Mouse (Mus musculus): ENCODE measurements around the gene Sh3kbp1. TPM values are rescaled to one million over a fixed set of nuclear protein-coding genes. Genes with fewer than 3 reads are reported as not detected.
A peak's percentile ranks its signal among the peaks of the same experiment; 100 is the strongest.

Sh3kbp1 gene
- total and polyA plus RNA-seq, 3 experiments = 45.4 to 85.8 (median 48.2) TPM

GRCm38 (mm10) chrX:159647564-159647963 lies 20.5 kb downstream of the Sh3kbp1 start:
- dilution Hi-C loops (cut with MboI; ENCODE audit: extremely low pct_ligation_motif_present, extremely low pct_unique_long_range_greater_than_20kb, low sequenced_read_pairs) (no loop called here), in situ Hi-C loops (cut with MboI; ENCODE audit: low pct_ligation_motif_present, low pct_unique_long_range_greater_than_20kb, low sequenced_read_pairs) (loop anchor here (25.0 kb wide), 1 partner anchor 115 kb away; no protein-coding TSS in a partner anchor)
- H3K4me2 ChIP-seq (ENCODE audit: insufficient read depth, low read depth, poor library complexity, severe bottlenecking) = no peak overlapping the region
- no peaks in the 10 kb centered on the region for H3K9me3 ChIP-seq (replicated peaks; ENCODE audit: low read length)
- DNase-seq (ENCODE audit: extremely low read depth) = no peak
- TF ChIP-seq UBTF (IDR thresholded peaks at IDR 0.05; ENCODE audit: low read depth, low read length) (no peak), MXI1 (IDR thresholded peaks at IDR 0.05; ENCODE audit: low read depth, low read length) (no peak), NELFE (IDR thresholded peaks at IDR 0.05; ENCODE audit: low read depth, low read length) (no peak), ZKSCAN1 (IDR thresholded peaks at IDR 0.05; ENCODE audit: borderline replicate concordance, low read depth, low read length) (no peak), MAX (IDR thresholded peaks at IDR 0.05; ENCODE audit: low read length) (no peak), USF1 (IDR thresholded peaks at IDR 0.05; ENCODE audit: low read depth, low read length) (no peak), MAFK (IDR thresholded peaks at IDR 0.05; ENCODE audit: insufficient replicate concordance, low read length) (no peak), NRF1 (IDR thresholded peaks at IDR 0.05; ENCODE audit: low read depth, low read length) (no peak), ZC3H11A (IDR thresholded peaks at IDR 0.05; ENCODE audit: low read depth, low read length) (no peak), POLR2AphosphoS2 (IDR thresholded peaks at IDR 0.05; ENCODE audit: low read depth, low read length) (no peak), MEF2A (IDR thresholded peaks at IDR 0.05; ENCODE audit: borderline replicate concordance, low read depth, low read length) (no peak)
- peaks cover 2% of the 10 kb centered on the region in 2 experiments for H3K36me3 ChIP-seq (replicated peaks in 1 of 2; ENCODE audit: control insufficient read depth in 1 of 2, insufficient read depth in 1 of 2, low read length in 1 of 2)
- H3K4me1 ChIP-seq (ENCODE audit: control insufficient read depth in 1 of 2, insufficient read depth in 2 of 2) = peaks cover 6 to 36% of the 10 kb centered on the region in 2 experiments; a peak in 3 of 4 replicates
- no peak overlapping the region for H3K9ac ChIP-seq (ENCODE audit: insufficient read depth, low read depth)
- H3K27ac ChIP-seq (ENCODE audit: insufficient read depth, low read depth) = no peak overlapping the region
- peaks cover 3% of the 10 kb centered on the region; the same call in 1 of the 2 replicates for H3K79me2 ChIP-seq (replicated peaks; ENCODE audit: control insufficient read depth, extremely low read depth, insufficient read depth, poor library complexity, severe bottlenecking)
- H3K4me3 ChIP-seq (replicated peaks in 1 of 3; ENCODE audit: low read depth in 2 of 3, low read length in 2 of 3, poor library complexity in 1 of 3) = no peak overlapping the region
- H3K27me3 ChIP-seq (replicated peaks) = no peaks in the 10 kb centered on the region

- H3K27ac ChIP-seq (ENCODE audit: insufficient read depth, low read depth) = peak overlapping the region; percentile 20; the same call in 1 of the 2 replicates
- no peak overlapping the region for H3K4me3 ChIP-seq (replicated peaks in 1 of 3; ENCODE audit: low read depth in 2 of 3, low read length in 2 of 3, poor library complexity in 1 of 3)
- no peaks in the 10 kb centered on the region for H3K9me3 ChIP-seq (replicated peaks; ENCODE audit: low read length)
- peaks cover 10% of the 10 kb centered on the region for H3K79me2 ChIP-seq (replicated peaks; ENCODE audit: control insufficient read depth, extremely low read depth, insufficient read depth, poor library complexity, severe bottlenecking)
- dilution Hi-C loops (cut with MboI; ENCODE audit: extremely low pct_ligation_motif_present, extremely low pct_unique_long_range_greater_than_20kb, low sequenced_read_pairs) (no loop called here), in situ Hi-C loops (cut with MboI; ENCODE audit: low pct_ligation_motif_present, low pct_unique_long_range_greater_than_20kb, low sequenced_read_pairs) (loop anchor here (25.0 kb wide), 1 partner anchor 114 kb away; no protein-coding TSS in a partner anchor)
- H3K36me3 ChIP-seq (replicated peaks in 1 of 2; ENCODE audit: control insufficient read depth in 1 of 2, insufficient read depth in 1 of 2, low read length in 1 of 2) = peaks cover 2% of the 10 kb centered on the region in 2 experiments
- TF ChIP-seq SIN3A (IDR thresholded peaks at IDR 0.05; ENCODE audit: low read length) = no peak
- TF ChIP-seq MXI1 (IDR thresholded peaks at IDR 0.05; ENCODE audit: low read depth, low read length) = no peak
- TF ChIP-seq ZNF384 (IDR thresholded peaks at IDR 0.05; ENCODE audit: low read depth, low read length) = 0 out of 2 replicates have a peak, but pooled peaks have one; percentile 45
- no peak for TF ChIP-seq MAZ (IDR thresholded peaks at IDR 0.05; ENCODE audit: low read depth, low read length)
- no peak for TF ChIP-seq ELF1 (IDR thresholded peaks at IDR 0.05; ENCODE audit: low read depth, low read length)
- peaks cover 6 to 43% of the 10 kb centered on the region in 2 experiments; a peak in 3 of 4 replicates for H3K4me1 ChIP-seq (ENCODE audit: control insufficient read depth in 1 of 2, insufficient read depth in 2 of 2)
- no peaks in the 10 kb centered on the region for H3K27me3 ChIP-seq (replicated peaks)
- no peak overlapping the region for H3K4me2 ChIP-seq (ENCODE audit: insufficient read depth, low read depth, poor library complexity, severe bottlenecking)
- no peak for DNase-seq (ENCODE audit: extremely low read depth)
- no peak overlapping the region for H3K9ac ChIP-seq (ENCODE audit: insufficient read depth, low read depth)
Measured at GRCm38 (mm10) chrX:159648598-159648997, 21.5 kb downstream of the Sh3kbp1 start.
